Mouse (Mus musculus): ENCODE data around the gene Cyth3. TPM values are rescaled to one million over a fixed set of nuclear protein-coding genes. Genes with fewer than 3 reads are reported as not detected.

The Cyth3 gene
- polyA plus RNA-seq (2021) = 24.0 TPM

DNA sequence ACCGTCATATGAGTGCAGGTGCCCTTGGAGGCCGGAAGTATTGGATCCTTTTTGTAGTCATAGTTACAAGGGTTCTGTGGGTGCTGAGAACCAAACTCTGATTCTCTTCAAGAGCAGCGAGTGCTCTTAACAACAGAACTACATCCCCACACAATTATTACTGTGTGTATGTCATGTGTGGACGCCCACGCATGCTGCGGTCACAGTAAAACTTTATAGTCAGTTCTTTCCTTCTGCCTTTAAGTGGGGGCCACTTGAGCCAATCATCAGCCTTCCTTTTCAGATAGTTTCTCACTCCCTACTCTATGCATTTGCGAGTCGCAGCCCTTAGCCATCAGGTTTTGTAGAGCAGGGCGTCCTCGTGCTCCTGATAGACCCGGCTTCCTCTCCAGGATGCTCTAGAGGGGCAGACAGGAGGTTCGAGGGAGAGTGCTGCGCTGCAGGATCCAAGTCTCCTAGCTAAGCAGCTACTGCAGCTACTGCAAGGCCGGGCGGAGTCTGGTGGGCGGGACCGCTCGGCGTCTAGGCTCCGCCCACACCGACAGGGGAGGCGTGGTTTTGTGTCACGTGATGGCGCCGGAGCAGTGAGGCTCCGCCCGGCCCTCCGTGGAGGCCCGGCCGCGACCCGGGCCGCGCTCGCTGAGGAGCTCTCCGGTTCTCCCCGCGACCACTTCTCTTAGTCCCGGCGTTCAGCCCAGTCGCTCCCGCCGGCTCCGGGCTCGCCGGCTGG lies at the start of gene Cyth3:
Cyth3 (plus strand) TSS at position 555 of the 730 bp plus-strand sequence.
- no peak for TF ChIP-seq CTCF (IDR thresholded peaks at IDR 0.05)
- CTCF ChIA-PET = interaction anchor here (1.4 to 2.5 kb wide), 2 partner anchors 11 to 42 kb away, joined by 3 to 14 read pairs; no protein-coding TSS in a partner anchor
- no peaks in the 10 kb centered on the region for H3K27me3 ChIP-seq
- in situ Hi-C loops (cut with MboI; ENCODE audit: low pct_unique_long_range_greater_than_20kb) = no loop called here
- POLR2A ChIA-PET = interaction anchor here (0.9 to 1.4 kb wide), 5 partner anchors 10 to 56 kb away, joined by 3 to 5 read pairs (median 4); no protein-coding TSS in a partner anchor
- DNase-seq (ENCODE audit: low read depth, low spot score) = peak; percentile 54
- peak; percentile 84 for ATAC-seq

GRCm38 (mm10) chr5:143573067-143573466 lies 49.2 kb upstream of the Cyth3 start:
- in situ Hi-C loops (cut with MboI; ENCODE audit: low pct_unique_long_range_greater_than_20kb) = loop anchor here (5.0 kb wide), 1 partner anchor 124 kb away; no protein-coding TSS in a partner anchor
- POLR2A ChIA-PET = no interaction called here
- H3K27me3 ChIP-seq = no peaks in the 10 kb centered on the region
- TF ChIP-seq CTCF (IDR thresholded peaks at IDR 0.05) = no peak
- DNase-seq (ENCODE audit: low read depth, low spot score) (no peak), ATAC-seq (no peak)
- CTCF ChIA-PET = interaction anchor here (1.4 to 1.8 kb wide), 2 partner anchors 132 to 138 kb away, joined by 4 read pairs; no protein-coding TSS in a partner anchor

- ATAC-seq (no peak), DNase-seq (ENCODE audit: low read depth, low spot score) (no peak)
- H3K27me3 ChIP-seq = no peaks in the 10 kb centered on the region
- POLR2A ChIA-PET = no interaction called here
- in situ Hi-C loops (cut with MboI; ENCODE audit: low pct_unique_long_range_greater_than_20kb) = loop anchor here (5.0 kb wide), 1 partner anchor 123 kb away; no protein-coding TSS in a partner anchor
- TF ChIP-seq CTCF (IDR thresholded peaks at IDR 0.05) = no peak
- CTCF ChIA-PET = interaction anchor here (0.8 to 1.8 kb wide), 3 partner anchors 25 to 136 kb away, joined by 3 to 4 read pairs (median 4); no protein-coding TSS in a partner anchor
Observed at GRCm38 (mm10) chr5:143574261-143575178, 47.7 kb upstream of the Cyth3 start.

- in situ Hi-C loops (cut with MboI; ENCODE audit: low pct_unique_long_range_greater_than_20kb) = no loop called here
- H3K27me3 ChIP-seq = no peaks in the 10 kb centered on the region
- DNase-seq (ENCODE audit: low read depth, low spot score) (peak; percentile 27), ATAC-seq (peak; percentile 92)
- POLR2A ChIA-PET = interaction anchor here (0.9 kb wide), 1 partner anchor 21 kb away, joined by 5 read pairs; no protein-coding TSS in a partner anchor
- TF ChIP-seq CTCF (IDR thresholded peaks at IDR 0.05) = peak; percentile 32
- CTCF ChIA-PET = interaction anchor here (0.8 to 3.5 kb wide), 9 partner anchors 10 to 220 kb away, joined by 3 to 16 read pairs (median 4); partner anchors contain the start of gene Cyth3
Observed at GRCm38 (mm10) chr5:143579537-143580203, 42.6 kb upstream of the Cyth3 start.

GRCm38 (mm10) chr5:143580982-143581381 lies 41.3 kb upstream of the Cyth3 start:
- ATAC-seq (no peak), DNase-seq (ENCODE audit: low read depth, low spot score) (no peak)
- H3K27me3 ChIP-seq = no peaks in the 10 kb centered on the region
- no peak for TF ChIP-seq CTCF (IDR thresholded peaks at IDR 0.05)
- POLR2A ChIA-PET = interaction anchor here (0.9 to 1.1 kb wide), 2 partner anchors 22 to 151 kb away, joined by 3 to 5 read pairs; no protein-coding TSS in a partner anchor
- CTCF ChIA-PET = interaction anchor here (1.0 to 3.5 kb wide), 4 partner anchors 11 to 129 kb away, joined by 3 to 16 read pairs (median 4); partner anchors contain the start of gene Cyth3
- in situ Hi-C loops (cut with MboI; ENCODE audit: low pct_unique_long_range_greater_than_20kb) = no loop called here

DNA sequence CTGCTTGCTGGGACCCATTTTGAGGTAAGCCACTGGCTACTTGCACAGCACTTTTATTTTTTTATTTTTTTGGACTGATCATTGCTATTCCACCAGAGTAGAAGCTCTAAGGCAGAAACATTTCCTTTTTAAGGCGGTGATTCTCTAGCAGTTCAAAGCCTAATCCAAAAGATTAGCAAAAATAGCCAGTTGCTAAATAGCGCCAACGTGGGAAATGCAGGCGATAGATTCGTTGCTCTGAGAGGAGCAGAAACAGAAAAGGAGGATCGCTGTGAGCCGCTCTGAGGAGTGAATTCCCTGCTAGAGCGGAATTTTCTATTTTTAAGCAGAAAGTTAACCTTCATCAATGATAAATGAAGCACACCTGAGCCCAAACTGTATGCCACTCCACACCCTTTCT lies 40.4 kb upstream of the Cyth3 start:
- ChIA-PET CTCF (interaction anchor here (1.1 to 1.4 kb wide), 2 partner anchors 14 to 98 kb away, joined by 4 to 6 read pairs; no protein-coding TSS in a partner anchor), POLR2A (no interaction called here)
- H3K27me3 ChIP-seq = no peaks in the 10 kb centered on the region
- TF ChIP-seq CTCF (IDR thresholded peaks at IDR 0.05) = no peak
- DNase-seq (ENCODE audit: low read depth, low spot score) (no peak), ATAC-seq (no peak)
- in situ Hi-C loops (cut with MboI; ENCODE audit: low pct_unique_long_range_greater_than_20kb) = no loop called here

DNA sequence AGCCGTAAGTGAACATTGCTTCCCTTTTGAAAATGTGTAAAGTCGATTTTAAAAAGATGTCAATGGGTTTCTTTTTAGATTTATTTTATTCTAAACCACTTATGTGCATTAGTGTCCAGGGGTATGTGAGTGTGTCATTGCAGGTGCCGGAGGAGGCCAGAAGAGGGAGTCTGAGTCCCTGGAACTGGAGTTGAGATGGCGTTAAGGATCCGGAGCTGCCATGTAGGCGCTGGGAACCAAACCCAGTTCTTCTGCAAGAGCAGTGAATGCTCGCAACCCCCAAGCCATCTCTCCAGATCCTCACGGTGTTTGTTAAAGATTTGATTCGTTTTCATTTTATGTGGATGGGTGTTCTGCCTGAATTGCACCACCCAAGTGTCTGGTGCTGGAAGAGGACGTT lies 39.2 kb upstream of the Cyth3 start:
- TF ChIP-seq CTCF (IDR thresholded peaks at IDR 0.05) = no peak
- ChIA-PET POLR2A (no interaction called here), CTCF (interaction anchor here (1.5 kb wide), 1 partner anchor 129 kb away, joined by 4 read pairs; no protein-coding TSS in a partner anchor)
- DNase-seq (ENCODE audit: low read depth, low spot score) (no peak), ATAC-seq (no peak)
- in situ Hi-C loops (cut with MboI; ENCODE audit: low pct_unique_long_range_greater_than_20kb) = no loop called here
- no peaks in the 10 kb centered on the region for H3K27me3 ChIP-seq

- TF ChIP-seq CTCF (IDR thresholded peaks at IDR 0.05) = no peak
- in situ Hi-C loops (cut with MboI; ENCODE audit: low pct_unique_long_range_greater_than_20kb) = no loop called here
- ATAC-seq = peak; percentile 31
- peak; percentile 2 for DNase-seq (ENCODE audit: low read depth, low spot score)
- POLR2A ChIA-PET = interaction anchor here (1.1 kb wide), 1 partner anchor 20 kb away, joined by 3 read pairs; no protein-coding TSS in a partner anchor
- no peaks in the 10 kb centered on the region for H3K27me3 ChIP-seq
- CTCF ChIA-PET = no interaction called here
Observed at GRCm38 (mm10) chr5:143584982-143585381, 37.3 kb upstream of the Cyth3 start.

DNA sequence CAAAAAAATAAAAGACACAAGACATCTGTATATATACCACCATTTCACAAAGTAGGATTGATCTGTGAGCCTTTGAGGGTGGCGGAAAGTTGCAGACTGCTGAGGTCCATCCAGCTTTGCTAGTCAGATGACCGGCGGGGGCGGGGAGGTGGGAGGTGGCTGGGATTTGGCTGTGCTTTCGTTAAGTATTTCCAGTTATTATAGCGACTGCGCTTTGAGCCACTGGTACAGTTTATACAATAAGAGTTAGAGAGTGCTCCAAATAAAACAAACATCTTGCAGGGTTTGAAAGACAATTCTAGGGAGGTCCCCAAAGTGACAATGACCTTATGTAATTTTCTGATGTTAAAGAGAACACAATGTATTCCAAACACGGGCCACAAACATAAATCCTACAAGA lies 35.9 kb upstream of the Cyth3 start:
- no peak for ATAC-seq
- H3K27me3 ChIP-seq = no peaks in the 10 kb centered on the region
- POLR2A ChIA-PET = interaction anchor here (0.6 to 1.1 kb wide), 2 partner anchors 19 to 109 kb away, joined by 3 to 4 read pairs; no protein-coding TSS in a partner anchor
- in situ Hi-C loops (cut with MboI; ENCODE audit: low pct_unique_long_range_greater_than_20kb) = no loop called here
- no peak for DNase-seq (ENCODE audit: low read depth, low spot score)
- CTCF ChIA-PET = no interaction called here
- no peak for TF ChIP-seq CTCF (IDR thresholded peaks at IDR 0.05)

Measured in Patski (cell line).